Mouse (Mus musculus) small intestine, adult 2 months (tissue): ENCODE measurements around the gene Zranb2.

ENCODE experiments used
- CTCF ChIP-seq: fragments of 200-500 bp; IDR thresholded peaks from 2 replicates; pipeline ENCODE4 v1.5.1; 2012; ENCODE audit warnings: low read depth, mild to moderate bottlenecking, control low read depth, inconsistent platforms, low read length, moderate library complexity, mixed read lengths; ENCODE audit not compliant: insufficient replicate concordance, insufficient read length; ENCODE audit errors: extremely low read depth
- POLR2A ChIP-seq: fragments of 200-500 bp; IDR thresholded peaks from 2 replicates; pipeline ENCODE4 v1.6.1; 2012; ENCODE audit warnings: low read depth, mild to moderate bottlenecking, control low read depth, inconsistent platforms, low read length, moderate library complexity

DNA sequence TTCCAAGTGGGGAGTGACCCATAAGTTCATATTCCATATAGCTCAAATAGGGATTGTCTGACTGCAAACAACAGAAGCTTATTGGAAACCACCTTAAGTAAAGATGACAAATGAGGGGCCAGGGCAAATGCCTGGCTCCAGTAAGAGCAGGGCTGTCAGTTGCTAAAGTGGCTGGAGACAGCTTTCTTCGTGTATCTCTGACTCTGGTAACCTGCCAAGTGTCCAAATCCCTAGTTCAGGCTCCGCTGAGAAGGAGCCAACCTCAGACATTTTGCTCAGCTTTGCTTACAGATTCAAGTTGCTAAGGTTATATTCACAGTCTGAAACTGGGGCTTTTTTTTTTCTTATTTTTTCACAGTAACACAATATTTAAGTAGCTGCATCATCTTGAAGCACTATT, 45.4 kb downstream of the Zranb2 start:
- no peak for TF ChIP-seq POLR2A
- no peak for TF ChIP-seq CTCF
